Mouse (Mus musculus) lung, embryonic 14.5 days (tissue): Measurements from ENCODE around the gene Ogfrl1. TPM values are rescaled to one million over a fixed set of nuclear protein-coding genes. Genes with fewer than 3 reads are reported as not detected.

Experiments used
- ATAC-seq: fragments of 200-750 bp; cut with Nextera tagmentation; 2 replicates; pipeline ENCODE4 v1.8.0; 2017; ENCODE audit warnings: mild to moderate bottlenecking, moderate TSS enrichment, moderate library complexity; ENCODE audit not compliant: insufficient read depth
- DNase-seq: peaks from one replicate; pipeline ENCODE4 v3.0.0-alpha.2; 2015
- H3K27ac ChIP-seq: fragments of 300-500 bp; sonication (generic); 2 replicates; pipeline ENCODE4 v1.5.1; 2014; ENCODE audit warnings: low read depth, mild to moderate bottlenecking, moderate library complexity
- H3K27me3 ChIP-seq: fragments of 300-500 bp; sonication (generic); 2 replicates; pipeline ENCODE4 v1.6.1; 2014; ENCODE audit warnings: low read length, control low read depth; ENCODE audit not compliant: insufficient read depth
- H3K36me3 ChIP-seq: fragments of 300-500 bp; sonication (generic); 2 replicates; pipeline ENCODE4 v1.6.1; 2014; ENCODE audit warnings: control low read depth; ENCODE audit not compliant: insufficient read depth
- H3K4me1 ChIP-seq: fragments of 300-500 bp; sonication (generic); 2 replicates; pipeline ENCODE4 v1.6.1; 2014; ENCODE audit warnings: antibody characterized with exemption, control low read depth; ENCODE audit not compliant: insufficient read depth
- H3K4me2 ChIP-seq: fragments of 300-500 bp; sonication (generic); 2 replicates; pipeline ENCODE4 v1.6.1; 2014; ENCODE audit warnings: mild to moderate bottlenecking
- H3K4me3 ChIP-seq: fragments of 300-500 bp; sonication (generic); 2 replicates; pipeline ENCODE4 v1.5.1; 2014; ENCODE audit warnings: low read depth, low read length
- H3K9ac ChIP-seq: fragments of 300-500 bp; sonication (generic); 2 replicates; pipeline ENCODE4 v1.6.1; 2014
- H3K9me3 ChIP-seq: fragments of 300-500 bp; sonication (generic); 2 replicates; pipeline ENCODE4 v1.6.1; 2016; ENCODE audit warnings: low read depth, low read length, control low read depth
- CTCF ChIP-seq: IDR thresholded peaks from 2 replicates; pipeline ENCODE4 v1.5.1; 2016; ENCODE audit warnings: antibody characterized with exemption, low read depth
- WGBS: fragments of 180-500 bp; shearing (Covaris S2); extraction: QIAGEN DNeasy Blood & Tissue Kit; methylation state at CpG from one replicate; pipeline ENCODE4 v1.1.7; 2014; 5-methylcytosine and 5-hydroxymethylcytosine counted together
- polyA plus RNA-seq: library from polyadenylated mRNA; unstranded; fragments of >200 nt; fragmentation: Nextera tagmentation; extraction: Ambion mirVana; gene quantifications from 2 replicates; pipeline ENCODE4 v1.2.1, GENCODE M21; 2014

The Ogfrl1 gene
- polyA plus RNA-seq, 1 experiment from 2014 or later: 15.6 TPM

GRCm38 (mm10) chr1:23382461-23382805 lies 15.1 kb downstream of the Ogfrl1 start:
- Histone ChIP-seq H3K4me3 (peak overlapping the region; percentile 82), H3K36me3 (0 out of 2 replicates have a peak, but pooled peaks cover 4% of the 10 kb centered on the region), H3K9ac (peak overlapping the region; percentile 79), H3K4me2 (peak overlapping the region; percentile 97), H3K27ac (peak overlapping the region; percentile 84), H3K27me3 (no peaks in the 10 kb centered on the region), H3K9me3 (no peaks in the 10 kb centered on the region), H3K4me1 (peaks cover 4% of the 10 kb centered on the region; the same call in 1 of the 2 replicates)
- DNase-seq: peak; percentile 37
- no peak; the same call in 1 of the 2 replicates for ATAC-seq
- under 1% methylated on average over 21 of the region's 21 CpGs for WGBS
- TF ChIP-seq CTCF: no peak

- WGBS: 12% methylated on average over 9 of the region's 9 CpGs
- no peaks in the 10 kb centered on the region for H3K27me3 ChIP-seq
- H3K4me3 ChIP-seq: peak overlapping the region; percentile 82
- no peak for ATAC-seq
- DNase-seq: no peak
- peaks cover 4% of the 10 kb centered on the region; the same call in 1 of the 2 replicates for H3K4me1 ChIP-seq
- 0 out of 2 replicates have a peak, but pooled peaks cover 4% of the 10 kb centered on the region for H3K36me3 ChIP-seq
- peak overlapping the region; percentile 97 for H3K4me2 ChIP-seq
- TF ChIP-seq CTCF: no peak
- H3K9ac ChIP-seq: peak overlapping the region; percentile 79
- no peaks in the 10 kb centered on the region for H3K9me3 ChIP-seq
- H3K27ac ChIP-seq: no peak overlapping the region
Observed at GRCm38 (mm10) chr1:23382037-23382436, 15.5 kb downstream of the Ogfrl1 start.

- WGBS: 60% methylated on average over 17 of the region's 17 CpGs
- DNase-seq: peak; percentile 31
- ATAC-seq: no peak
- H3K36me3 ChIP-seq: peaks cover 8% of the 10 kb centered on the region; the same call in 1 of the 2 replicates
- H3K27me3 ChIP-seq: no peaks in the 10 kb centered on the region
- H3K4me3 ChIP-seq: no peak overlapping the region
- no peak for TF ChIP-seq CTCF
- peaks cover 4% of the 10 kb centered on the region; the same call in 1 of the 2 replicates for H3K4me1 ChIP-seq
- no peak overlapping the region for H3K27ac ChIP-seq
- H3K9me3 ChIP-seq: no peaks in the 10 kb centered on the region
- no peak overlapping the region; the same call in 1 of the 2 replicates for H3K4me2 ChIP-seq
- H3K9ac ChIP-seq: no peak overlapping the region
Observed at GRCm38 (mm10) chr1:23379911-23380740, 17.4 kb downstream of the Ogfrl1 start.

GRCm38 (mm10) chr1:23379321-23379720 lies 18.3 kb downstream of the Ogfrl1 start:
- H3K4me1 ChIP-seq: peaks cover 4% of the 10 kb centered on the region; the same call in 1 of the 2 replicates
- DNase-seq: no peak
- WGBS: 68% methylated on average over 6 of the region's 6 CpGs
- H3K4me3 ChIP-seq: no peak overlapping the region
- H3K9ac ChIP-seq: no peak overlapping the region
- no peak overlapping the region for H3K27ac ChIP-seq
- TF ChIP-seq CTCF: no peak
- H3K9me3 ChIP-seq: no peaks in the 10 kb centered on the region
- no peak overlapping the region for H3K4me2 ChIP-seq
- no peaks in the 10 kb centered on the region for H3K27me3 ChIP-seq
- no peak for ATAC-seq
- peaks cover 8% of the 10 kb centered on the region; the same call in 1 of the 2 replicates for H3K36me3 ChIP-seq

GRCm38 (mm10) chr1:23377572-23377971 lies 20.0 kb downstream of the Ogfrl1 start:
- H3K9me3 ChIP-seq: no peaks in the 10 kb centered on the region
- no peak overlapping the region for H3K27ac ChIP-seq
- TF ChIP-seq CTCF: no peak
- 72% methylated on average over 13 of the region's 13 CpGs for WGBS
- peaks cover 4% of the 10 kb centered on the region; the same call in 1 of the 2 replicates for H3K4me1 ChIP-seq
- no peak overlapping the region for H3K9ac ChIP-seq
- no peak overlapping the region for H3K4me2 ChIP-seq
- H3K4me3 ChIP-seq: no peak overlapping the region
- H3K27me3 ChIP-seq: no peaks in the 10 kb centered on the region
- ATAC-seq (no peak), DNase-seq (no peak)
- H3K36me3 ChIP-seq: peaks cover 8% of the 10 kb centered on the region; the same call in 1 of the 2 replicates

- WGBS: 86% methylated on average over 4 of the region's 4 CpGs
Observed at GRCm38 (mm10) chr1:23374156-23374555, 23.4 kb downstream of the Ogfrl1 start.

GRCm38 (mm10) chr1:23365614-23366013 lies 32.0 kb downstream of the Ogfrl1 start:
- no peak for DNase-seq
- ATAC-seq: no peak
- 0 out of 2 replicates have a peak, but pooled peaks cover 3% of the 10 kb centered on the region for H3K36me3 ChIP-seq
- TF ChIP-seq CTCF: no peak
- no peak overlapping the region for H3K9ac ChIP-seq
- H3K9me3 ChIP-seq: no peaks in the 10 kb centered on the region
- H3K27me3 ChIP-seq: no peaks in the 10 kb centered on the region
- no peak overlapping the region for H3K27ac ChIP-seq
- no peak overlapping the region for H3K4me3 ChIP-seq
- 80% methylated on average over 2 of the region's 2 CpGs for WGBS
- no peak overlapping the region for H3K4me2 ChIP-seq
- no peaks in the 10 kb centered on the region for H3K4me1 ChIP-seq

More at GRCm38 (mm10) chr1:23374156-23374555, 23.4 kb downstream of the Ogfrl1 start:
- Histone ChIP-seq H3K4me3 (no peak overlapping the region), H3K27me3 (no peaks in the 10 kb centered on the region), H3K4me1 (no peaks in the 10 kb centered on the region), H3K9ac (no peak overlapping the region), H3K9me3 (no peaks in the 10 kb centered on the region), H3K36me3 (peaks cover 17% of the 10 kb centered on the region; the same call in 1 of the 2 replicates), H3K27ac (no peak overlapping the region), H3K4me2 (no peak overlapping the region)
- no peak for TF ChIP-seq CTCF
- ATAC-seq (no peak), DNase-seq (no peak)
